ENCODE assay signal across 20 mouse cellular contexts in the genomic region with DNA sequence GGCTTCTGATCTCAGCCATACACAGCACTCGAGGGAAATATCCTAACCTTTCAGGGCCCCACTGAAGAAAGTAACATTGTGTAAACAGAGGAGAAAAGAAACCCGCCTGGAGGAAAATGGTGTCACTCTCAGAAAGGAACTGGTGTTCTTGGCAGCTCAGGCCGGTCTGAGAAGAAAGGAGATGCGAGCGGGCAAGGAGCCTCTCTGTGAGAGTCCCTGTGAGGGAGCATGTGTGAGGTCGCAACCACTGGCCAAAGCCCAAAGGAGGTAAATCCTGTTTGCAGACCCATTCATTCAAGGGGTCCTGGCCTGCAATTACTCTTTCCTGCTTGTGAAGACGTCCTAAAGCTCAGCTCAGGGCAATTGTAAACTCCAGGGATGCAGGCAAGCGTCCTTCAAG. TPM values are rescaled to one million over a fixed set of nuclear protein-coding genes. Genes with fewer than 3 reads are reported as not detected.
DNase-seq lines count a peak whose midpoint lies in the region; ATAC-seq lines count a peak whose summit lies in the region.
"Had no signal": no experiment of that assay in that cellular context is flagged by ENCODE, and none has a peak within 500 bp of the region (broad histone marks: within the 10 kb centered on the region; RNA-seq: fewer than 3 reads in every experiment).

No protein-coding gene starts in this region.

- H3K4me1 ChIP-seq in hindbrain, embryonic 12.5 days: peaks cover 6% of the 10 kb centered on the region; the same call in 1 of the 2 replicates
- no peaks in the 10 kb centered on the region for H3K4me1 ChIP-seq in hindbrain, embryonic 14.5 days (replicated peaks; ENCODE audit: control insufficient read depth, insufficient read depth, low read length)
- peaks cover 13% of the 10 kb centered on the region for H3K4me1 ChIP-seq in limb, embryonic 12.5 days (replicated peaks)
- peaks cover 5% of the 10 kb centered on the region; the same call in 1 of the 2 replicates for H3K4me1 ChIP-seq in limb, embryonic 10.5 days
- peaks cover 7% of the 10 kb centered on the region; the same call in 1 of the 2 replicates for H3K4me1 ChIP-seq in embryonic facial prominence, embryonic 12.5 days
- peaks cover 14% of the 10 kb centered on the region for H3K4me1 ChIP-seq in neural tube, embryonic 15.5 days

- ATAC-seq in hindbrain, embryonic 12.5 days (ENCODE audit: low FRiP score): no peak
- no peak for ATAC-seq in hindbrain, embryonic 14.5 days (ENCODE audit: low FRiP score)
- no peak for ATAC-seq in limb, embryonic 12.5 days (ENCODE audit: insufficient number of reproducible peaks, insufficient read depth, low FRiP score, low TSS enrichment, low read depth)
- peak; percentile 22; the same call in 1 of the 2 replicates for ATAC-seq in embryonic facial prominence, embryonic 12.5 days (ENCODE audit: insufficient number of reproducible peaks, insufficient read depth, low FRiP score, low TSS enrichment)
- ATAC-seq in neural tube, embryonic 15.5 days (ENCODE audit: low FRiP score): peak; percentile 40; the same call in 1 of the 2 replicates
- ATAC-seq: activated CD4-positive, CD25-positive, alpha-beta regulatory T cell, adult 4 months; CD4-positive, CD25-positive, alpha-beta regulatory T cell, adult 4 months; lung, postnatal 0 days had no signal

- H3K9me3 ChIP-seq in hindbrain, embryonic 12.5 days (replicated peaks): no peaks in the 10 kb centered on the region
- H3K9me3 ChIP-seq in hindbrain, embryonic 14.5 days (ENCODE audit: control insufficient read depth, low read length): no peaks in the 10 kb centered on the region
- H3K9me3 ChIP-seq in limb, embryonic 12.5 days: peaks cover 8% of the 10 kb centered on the region; the same call in 1 of the 2 replicates
- no peaks in the 10 kb centered on the region for H3K9me3 ChIP-seq in limb, embryonic 10.5 days (replicated peaks)
- no peaks in the 10 kb centered on the region for H3K9me3 ChIP-seq in embryonic facial prominence, embryonic 12.5 days
- H3K9me3 ChIP-seq in neural tube, embryonic 15.5 days (replicated peaks): no peaks in the 10 kb centered on the region

- H3K4me3 ChIP-seq in hindbrain, embryonic 12.5 days: no peak overlapping the region
- H3K4me3 ChIP-seq in hindbrain, embryonic 14.5 days (replicated peaks; ENCODE audit: low read length): no peak overlapping the region
- no peak overlapping the region for H3K4me3 ChIP-seq in limb, embryonic 12.5 days (replicated peaks)
- no peak overlapping the region for H3K4me3 ChIP-seq in limb, embryonic 10.5 days
- no peak overlapping the region for H3K4me3 ChIP-seq in embryonic facial prominence, embryonic 12.5 days
- no peak overlapping the region for H3K4me3 ChIP-seq in neural tube, embryonic 15.5 days (replicated peaks)
- H3K4me3 ChIP-seq: gastrocnemius, adult 2 months; left cerebral cortex, adult 2 months; megakaryocyte, embryonic 14.5 days had no signal

- no peaks in the 10 kb centered on the region for H3K36me3 ChIP-seq in hindbrain, embryonic 12.5 days
- no peaks in the 10 kb centered on the region for H3K36me3 ChIP-seq in hindbrain, embryonic 14.5 days (replicated peaks; ENCODE audit: control insufficient read depth, insufficient read depth)
- H3K36me3 ChIP-seq in limb, embryonic 12.5 days: no peaks in the 10 kb centered on the region
- no peaks in the 10 kb centered on the region for H3K36me3 ChIP-seq in limb, embryonic 10.5 days
- no peaks in the 10 kb centered on the region for H3K36me3 ChIP-seq in embryonic facial prominence, embryonic 12.5 days
- H3K36me3 ChIP-seq in neural tube, embryonic 15.5 days: no peaks in the 10 kb centered on the region
- H3K36me3 ChIP-seq: G1E had no signal

- WGBS in hindbrain, embryonic 12.5 days: 49% methylated on average over 8 of the region's 8 CpGs
- WGBS in hindbrain, embryonic 14.5 days: 43% methylated on average over 8 of the region's 8 CpGs
- WGBS in limb, embryonic 12.5 days: 34% methylated on average over 8 of the region's 8 CpGs
- WGBS in limb, embryonic 10.5 days: 50% methylated on average over 8 of the region's 8 CpGs
- WGBS in embryonic facial prominence, embryonic 12.5 days: 27% methylated on average over 8 of the region's 8 CpGs
- 33% methylated on average over 8 of the region's 8 CpGs for WGBS in neural tube, embryonic 15.5 days

- peaks cover 4% of the 10 kb centered on the region for H3K27me3 ChIP-seq in hindbrain, embryonic 12.5 days
- no peaks in the 10 kb centered on the region for H3K27me3 ChIP-seq in hindbrain, embryonic 14.5 days (ENCODE audit: control insufficient read depth, insufficient read depth, low read length)
- no peaks in the 10 kb centered on the region for H3K27me3 ChIP-seq in limb, embryonic 12.5 days
- peaks cover under 1% of the 10 kb centered on the region; the same call in 1 of the 2 replicates for H3K27me3 ChIP-seq in limb, embryonic 10.5 days (ENCODE audit: low read depth, poor library complexity, severe bottlenecking)
- no peaks in the 10 kb centered on the region for H3K27me3 ChIP-seq in embryonic facial prominence, embryonic 12.5 days
- H3K27me3 ChIP-seq in neural tube, embryonic 15.5 days (replicated peaks): no peaks in the 10 kb centered on the region

- no peak overlapping the region for H3K4me2 ChIP-seq in hindbrain, embryonic 12.5 days (replicated peaks)
- H3K4me2 ChIP-seq in hindbrain, embryonic 14.5 days (replicated peaks): no peak overlapping the region
- no peak overlapping the region for H3K4me2 ChIP-seq in limb, embryonic 12.5 days
- H3K4me2 ChIP-seq in embryonic facial prominence, embryonic 12.5 days (replicated peaks): no peak overlapping the region
- H3K4me2 ChIP-seq in neural tube, embryonic 15.5 days: peak overlapping the region; percentile 9; the same call in 1 of the 2 replicates
- H3K4me2 ChIP-seq: heart, embryonic 11.5 days had no signal

- 0 out of 2 replicates have a peak overlapping the region, but pooled peaks have one; percentile 0 for H3K9ac ChIP-seq in hindbrain, embryonic 12.5 days
- H3K9ac ChIP-seq in hindbrain, embryonic 14.5 days: no peak overlapping the region
- H3K9ac ChIP-seq in limb, embryonic 12.5 days (replicated peaks): no peak overlapping the region; the same call in 1 of the 2 replicates
- no peak overlapping the region for H3K9ac ChIP-seq in embryonic facial prominence, embryonic 12.5 days
- no peak overlapping the region for H3K9ac ChIP-seq in neural tube, embryonic 15.5 days (replicated peaks)
- H3K9ac ChIP-seq: liver, embryonic 14.5 days had no signal

- no peak overlapping the region for H3K27ac ChIP-seq in hindbrain, embryonic 12.5 days
- H3K27ac ChIP-seq in hindbrain, embryonic 14.5 days: no peak overlapping the region
- H3K27ac ChIP-seq in limb, embryonic 12.5 days: 0 out of 2 replicates have a peak overlapping the region, but pooled peaks have one; percentile 53
- no peak overlapping the region for H3K27ac ChIP-seq in limb, embryonic 10.5 days
- H3K27ac ChIP-seq in embryonic facial prominence, embryonic 12.5 days: 0 out of 2 replicates have a peak overlapping the region, but pooled peaks have one; percentile 25
- peak overlapping the region; percentile 61 for H3K27ac ChIP-seq in neural tube, embryonic 15.5 days (replicated peaks)
- H3K27ac ChIP-seq: gastrocnemius, adult 2 months; left cerebral cortex, adult 2 months; liver, embryonic 14.5 days had no signal

- DNase-seq in hindbrain, embryonic 14.5 days (ENCODE audit: low spot score): no peak
- no peak for DNase-seq in limb, embryonic 10.5 days (ENCODE audit: low spot score)
- DNase-seq in layer of hippocampus, postnatal 36 days: no peak
- no peak for DNase-seq in spleen, postnatal 36 days (ENCODE audit: low spot score in 2 of 2)
- DNase-seq: cerebellum, adult 9-11 months; gastrocnemius, adult 2 months; heart, postnatal 14 days; left cerebral cortex, postnatal 4 days had no signal

RNA-seq across cellular contexts. Expression of a gene that starts 11.7 kb away (rescaled TPM):
- polyA plus RNA-seq in hindbrain, embryonic 12.5 days (2016; fragmentation: Nextera tagmentation; extraction: Ambion mirVana): 8.1 and 11.7 TPM in 2 replicates
- polyA plus RNA-seq in hindbrain, embryonic 14.5 days (2014; fragmentation: Nextera tagmentation; extraction: Ambion mirVana): 7.5 and 7.7 TPM in 2 replicates
- polyA plus RNA-seq in limb, embryonic 12.5 days (2016; fragmentation: Nextera tagmentation; extraction: Ambion mirVana): 19.2 and 19.9 TPM in 2 replicates
- 8.8 and 11.6 TPM in 2 replicates for polyA plus RNA-seq in limb, embryonic 10.5 days (2016; fragmentation: Nextera tagmentation; extraction: Ambion mirVana)
- polyA plus RNA-seq in embryonic facial prominence, embryonic 12.5 days (2016; fragmentation: Nextera tagmentation; extraction: Ambion mirVana): 16.0 and 16.8 TPM in 2 replicates
- polyA plus RNA-seq in neural tube, embryonic 15.5 days (2015; fragmentation: Nextera tagmentation; extraction: Ambion mirVana): 7.9 and 8.6 TPM in 2 replicates
- 10 to 100 TPM; 24.1 to 28.5 TPM for total RNA-seq in layer of hippocampus, postnatal 36 days (2021)
- polyA plus RNA-seq: G1E had no signal

Comparison
In these comparisons a context has a peak if more than half of its experiments do, and no peak if none do; other contexts are left out.
1. H3K27ac ChIP-seq: peak in limb, embryonic 12.5 days (single experiment), embryonic facial prominence, embryonic 12.5 days (single experiment) and neural tube, embryonic 15.5 days (single experiment); none in hindbrain, embryonic 12.5 days (single experiment), hindbrain, embryonic 14.5 days (single experiment) and limb, embryonic 10.5 days (single experiment).
2. ATAC-seq: peak in embryonic facial prominence, embryonic 12.5 days (single experiment) and neural tube, embryonic 15.5 days (single experiment); none in hindbrain, embryonic 12.5 days (single experiment), hindbrain, embryonic 14.5 days (single experiment) and limb, embryonic 12.5 days (single experiment).